ENCODE assay signal across 8 mouse cellular contexts in the genomic region with DNA sequence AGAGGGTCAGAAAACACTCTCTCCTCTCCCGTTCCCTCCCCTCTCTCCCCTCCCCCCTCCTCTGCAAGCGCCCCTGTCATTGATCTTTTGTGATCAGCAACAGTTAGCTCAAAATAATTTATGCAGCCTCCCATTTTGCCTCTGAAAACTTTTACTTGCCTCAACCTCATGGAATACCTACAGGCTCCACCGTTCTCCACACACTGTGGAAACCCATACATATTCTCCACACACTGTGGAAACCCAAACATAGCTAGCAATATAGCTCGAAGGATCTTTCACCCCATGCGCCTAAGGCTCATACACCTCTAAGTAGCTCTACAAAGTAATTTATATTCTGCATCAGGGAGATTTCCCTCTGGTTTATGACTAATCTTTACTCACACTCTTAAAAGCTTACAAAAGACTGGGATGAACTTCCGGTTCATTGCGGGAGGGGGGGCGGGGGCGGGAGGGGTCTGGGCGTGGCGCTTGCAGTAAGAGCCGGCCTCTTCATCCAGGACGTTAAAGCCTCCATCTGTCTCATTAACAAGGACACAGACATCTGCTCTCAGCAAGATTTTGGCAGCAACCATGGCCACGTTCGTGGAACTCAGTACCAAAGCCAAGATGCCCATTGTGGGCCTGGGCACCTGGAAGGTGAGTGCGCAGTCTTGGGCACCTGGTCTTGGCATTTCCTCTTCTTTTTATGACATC. TPM values are rescaled to one million over a fixed set of nuclear protein-coding genes. Genes with fewer than 3 reads are reported as not detected.
DNase-seq lines count a peak whose midpoint lies in the region; ATAC-seq lines count a peak whose summit lies in the region.

TSS of gene Akr1b8 (plus strand) at position 462 of the 696 bp plus-strand sequence.

- H3K4me2 ChIP-seq in liver, embryonic 15.5 days = peak within 1 kb of the TSS; percentile 48

- peaks cover 2% of the 10 kb centered on the region; the same call in 1 of the 2 replicates for H3K4me1 ChIP-seq in liver, embryonic 15.5 days (replicated peaks)

- no peak within 1 kb of the TSS for H3K4me3 ChIP-seq in liver, embryonic 15.5 days (replicated peaks)

- intact Hi-C loops in heart, postnatal 10 days (cut with DNase I) = loop anchor here (10.0 kb wide), 1 partner anchor 401 kb away; no protein-coding TSS in a partner anchor

- ATAC-seq in liver, embryonic 15.5 days (ENCODE audit: insufficient read depth) = no peak
- ATAC-seq in CD4-positive, CD25-positive, alpha-beta regulatory T cell, adult 4 months = no peak

- H3K9ac ChIP-seq in liver, embryonic 15.5 days = no peak within 1 kb of the TSS

- H3K27me3 ChIP-seq in liver, embryonic 15.5 days = peaks cover 6% of the 10 kb centered on the region; the same call in 1 of the 2 replicates

- H3K27ac ChIP-seq in liver, embryonic 15.5 days (replicated peaks) = no peak within 1 kb of the TSS

- DNase-seq in urinary bladder, adult 2 months (ENCODE audit: low spot score) = peak; percentile 37
- no peak for DNase-seq in urinary bladder, postnatal 10 days (ENCODE audit: low spot score)
- peak; percentile 37 for DNase-seq in embryo, embryonic 10 days (ENCODE audit: low spot score)
- DNase-seq in heart, postnatal 10 days = peak; percentile 29 to 34
- peak; percentile 48 for DNase-seq in yolk sac, embryonic 10.5 days (ENCODE audit: low spot score)
- no peak for DNase-seq in thymus, postnatal 36 days

- WGBS in liver, embryonic 15.5 days (ENCODE audit: insufficient replicate concordance) = 16% methylated on average over 16 of the region's 16 CpGs

- no peaks in the 10 kb centered on the region for H3K36me3 ChIP-seq in liver, embryonic 15.5 days (replicated peaks)

- no peaks in the 10 kb centered on the region for H3K9me3 ChIP-seq in liver, embryonic 15.5 days (replicated peaks)

RNA-seq across cellular contexts. Expression of gene Akr1b8, which starts in this region (rescaled TPM):
- polyA plus RNA-seq in urinary bladder, adult 2 months (2012; rRNA removed) = 90.3 and 103 TPM in 2 replicates
- 1 to 10 TPM; 7.3 to 7.6 TPM for total RNA-seq in heart, postnatal 10 days (2021)
- polyA plus RNA-seq in liver, embryonic 15.5 days (2015; fragmentation: Nextera tagmentation; extraction: Ambion mirVana) = 4.4 and 4.8 TPM in 2 replicates
- polyA plus RNA-seq in CD4-positive, CD25-positive, alpha-beta regulatory T cell, adult 4 months (2017; shearing (Covaris generic)) = not detected

Comparison
In these comparisons a context has a peak if more than half of its experiments do, and no peak if none do; other contexts are left out.
1. RNA of gene Akr1b8 (polyA plus RNA-seq): 90.3 to 103 TPM in urinary bladder, adult 2 months; 4.4 to 4.8 TPM in liver, embryonic 15.5 days and not detected in CD4-positive, CD25-positive, alpha-beta regulatory T cell, adult 4 months; every median in the first group is over 10 times any median in the second.
2. DNase-seq: peak in urinary bladder, adult 2 months (single experiment), embryo, embryonic 10 days (single experiment), heart, postnatal 10 days (2 of 2) and yolk sac, embryonic 10.5 days (single experiment); none in urinary bladder, postnatal 10 days (single experiment) and thymus, postnatal 36 days (0 of 2).